Mouse (Mus musculus) layer of hippocampus, adult 9-11 months (tissue): Measurements from ENCODE around the gene Fam53b.

Source experiments
- DNase-seq: peaks from one replicate; pipeline ENCODE4 v3.0.0; 2022

The Fam53b gene

DNA sequence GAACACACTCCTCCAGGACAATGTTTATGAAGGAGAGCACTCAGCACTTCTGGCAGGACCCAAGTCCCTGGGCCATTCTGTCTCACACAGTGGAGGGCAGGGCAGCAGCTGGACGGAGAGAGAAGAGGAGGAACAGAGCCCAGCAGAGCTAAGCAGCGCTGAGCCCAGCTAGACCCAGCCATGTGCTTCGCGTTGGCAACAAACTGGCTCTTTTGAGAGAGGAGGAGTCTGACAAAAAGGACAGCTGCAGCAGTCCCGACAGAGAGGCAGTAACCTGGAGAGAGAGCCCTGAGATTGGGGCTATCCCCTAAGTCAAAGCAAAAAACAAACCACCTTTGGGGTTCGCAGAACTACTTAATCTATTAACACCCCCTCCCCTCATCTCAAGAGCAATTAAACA is 3.3 kb downstream of the Fam53b start:
- peak; percentile 84 for DNase-seq

- no peak for DNase-seq
Measured at GRCm38 (mm10) chr7:132809721-132810120, 4.0 kb downstream of the Fam53b start.

GRCm38 (mm10) chr7:132808841-132809682 is 4.6 kb downstream of the Fam53b start:
- no peak for DNase-seq

DNA sequence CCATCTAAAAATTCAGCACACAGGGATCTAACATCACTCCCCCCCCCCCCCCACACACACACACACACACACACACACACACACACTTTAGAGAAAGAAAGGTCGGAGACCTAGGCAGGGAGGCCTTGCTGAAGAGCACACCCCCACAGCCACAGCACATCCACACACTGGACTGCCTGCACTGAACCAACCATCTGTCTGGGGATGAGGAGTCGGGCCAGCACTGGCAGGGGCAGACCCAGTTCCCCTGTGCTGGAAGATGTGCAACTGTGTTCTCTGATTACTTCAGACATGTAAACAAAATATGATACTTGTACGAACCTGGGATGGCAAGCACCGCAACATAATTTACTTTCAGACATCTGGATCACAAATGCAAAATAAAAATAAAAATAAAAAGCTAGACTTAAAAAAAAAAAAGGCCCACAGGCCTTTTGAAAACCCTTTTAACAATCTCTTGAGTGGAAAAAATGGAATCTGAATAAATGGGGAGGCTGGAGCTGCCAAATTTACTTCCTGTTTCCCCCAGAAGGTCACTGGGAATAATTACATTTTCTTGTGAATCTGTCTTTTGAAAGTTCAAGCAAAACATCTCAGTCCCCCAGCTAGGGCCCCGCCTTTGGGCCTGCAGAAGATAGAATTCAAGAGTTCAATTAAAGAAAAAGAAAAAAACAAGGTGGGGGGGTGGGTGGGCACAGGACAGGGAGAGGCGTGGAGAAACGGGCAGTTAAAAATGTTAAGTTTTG is 5.5 kb downstream of the Fam53b start:
- no peak for DNase-seq

DNA sequence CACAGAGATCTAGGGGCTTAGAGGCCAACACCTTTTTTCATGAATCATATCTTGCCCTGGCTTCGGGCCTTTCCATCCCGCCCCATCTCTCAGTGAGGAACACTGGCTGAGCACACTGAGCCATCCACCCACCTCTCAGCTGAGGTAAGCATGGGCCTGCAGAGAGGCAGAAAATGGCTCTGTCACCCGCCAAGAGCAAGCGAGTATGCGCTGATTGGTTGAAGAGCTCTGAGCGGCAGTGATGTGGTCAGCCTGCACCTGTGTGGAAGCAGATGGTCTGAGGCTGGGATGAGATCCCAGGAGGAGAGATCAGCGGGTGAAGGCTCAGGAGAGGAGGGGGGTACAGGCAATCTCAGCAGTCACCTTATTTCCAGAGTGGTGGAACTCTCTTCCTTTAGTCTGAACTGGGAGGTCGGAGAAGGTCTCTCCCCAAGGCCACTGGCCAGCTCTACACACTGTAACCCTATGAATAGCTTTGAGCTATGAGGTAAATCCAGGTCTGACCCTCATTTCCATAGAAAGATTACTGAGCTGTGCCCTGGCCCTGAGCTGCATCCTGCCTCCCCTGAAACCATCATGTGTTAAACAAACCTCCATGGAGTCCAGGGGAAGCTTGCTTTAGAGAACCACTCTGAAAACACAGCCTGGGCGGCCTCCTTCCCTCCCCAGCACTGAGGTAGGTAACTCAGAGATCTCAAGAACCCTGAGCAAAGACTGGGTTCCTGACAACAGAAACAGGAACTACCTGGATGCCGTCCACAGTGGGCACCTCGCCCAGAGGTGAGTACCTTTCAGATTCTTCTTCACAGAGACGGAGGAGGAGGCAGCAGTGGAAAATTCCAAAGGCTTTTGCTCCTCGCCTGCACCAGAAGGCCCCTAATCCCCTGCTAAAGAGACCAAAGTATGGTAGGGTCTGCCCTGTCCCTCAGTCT is 6.5 kb downstream of the Fam53b start:
- DNase-seq = no peak

DNA sequence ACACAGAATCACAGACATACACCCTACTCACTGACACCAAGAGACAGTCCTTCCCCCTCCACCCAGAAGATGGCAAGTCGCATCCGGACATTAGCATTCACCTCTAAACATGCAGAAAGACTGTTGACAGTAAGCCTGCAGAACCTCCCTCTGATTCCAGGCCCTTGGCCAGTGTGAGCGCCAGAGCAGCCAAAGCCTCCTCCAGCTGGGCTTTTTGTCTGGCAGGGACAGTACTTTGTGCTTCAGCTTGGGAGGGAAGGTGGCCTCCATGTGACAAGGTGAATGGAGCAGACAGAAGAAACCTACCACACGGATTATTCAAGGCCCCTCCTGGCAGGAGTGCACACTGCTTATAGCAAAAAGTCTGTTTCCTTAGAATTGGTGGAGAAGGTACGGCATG is 7.4 kb downstream of the Fam53b start:
- DNase-seq = no peak

GRCm38 (mm10) chr7:132804951-132805350 is 8.7 kb downstream of the Fam53b start:
- DNase-seq = no peak

DNA sequence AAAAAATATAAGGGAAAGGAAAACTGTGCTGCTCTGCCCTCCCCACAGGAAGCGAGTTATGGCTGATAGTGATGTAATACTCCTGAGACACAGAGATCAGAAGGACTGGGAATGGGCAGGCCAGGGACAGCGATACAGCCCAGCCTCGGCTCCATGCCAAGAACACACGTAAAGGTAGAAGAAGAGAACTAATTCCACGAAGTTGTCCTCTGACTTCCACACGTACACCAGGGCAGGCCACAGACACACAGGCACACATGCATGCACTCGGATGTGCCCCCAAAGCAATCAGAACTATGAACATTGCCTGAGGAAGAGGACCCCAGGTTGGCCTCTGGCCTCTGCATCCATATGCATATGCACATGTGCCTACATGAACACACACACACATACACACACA is 9.2 kb downstream of the Fam53b start:
- DNase-seq = no peak

- no peak for DNase-seq
Measured at GRCm38 (mm10) chr7:132803962-132804361, 9.7 kb downstream of the Fam53b start.

DNA sequence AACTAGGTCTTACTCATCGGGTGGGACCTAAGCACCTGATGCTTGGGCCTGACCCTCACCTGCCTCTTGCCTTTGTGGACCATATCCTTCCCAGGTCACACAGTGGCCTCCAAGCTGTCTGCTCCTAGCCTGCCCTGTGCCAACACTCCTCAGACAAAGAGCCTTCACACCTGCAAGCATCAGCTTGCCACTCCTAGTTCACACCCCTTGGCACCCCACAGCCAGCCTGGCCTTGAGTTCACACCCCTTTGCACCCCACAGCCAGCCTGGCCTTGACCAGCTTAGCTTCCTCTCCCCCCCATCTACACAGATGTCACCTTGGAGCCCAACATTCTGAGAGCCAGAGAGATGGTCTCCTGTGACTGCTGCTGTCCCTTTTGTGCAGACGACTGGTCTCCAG is 10.3 kb downstream of the Fam53b start:
- no peak for DNase-seq

- no peak for DNase-seq
Measured at GRCm38 (mm10) chr7:132802691-132803090, 11.0 kb downstream of the Fam53b start.

GRCm38 (mm10) chr7:132802066-132802465 is 11.6 kb downstream of the Fam53b start:
- no peak for DNase-seq

DNA sequence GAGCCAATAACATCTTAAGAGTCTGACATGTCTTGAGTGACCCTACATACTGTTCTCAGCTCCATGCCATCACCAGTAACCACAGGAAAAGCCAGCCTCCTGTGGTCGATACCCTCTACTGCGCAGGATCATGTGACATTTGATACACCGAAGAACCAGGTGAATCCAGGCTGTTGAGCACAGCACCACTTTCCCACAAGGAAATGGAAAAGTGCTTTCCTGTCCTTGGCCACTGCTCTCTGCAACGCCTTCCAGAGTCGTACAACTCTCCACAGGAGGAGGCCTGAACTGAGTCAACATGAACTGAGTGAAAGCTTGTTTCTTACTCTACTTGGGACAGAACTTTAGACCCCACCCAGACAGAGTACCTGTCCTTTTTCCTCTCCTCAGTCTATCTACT is 12.2 kb downstream of the Fam53b start:
- no peak for DNase-seq

DNA sequence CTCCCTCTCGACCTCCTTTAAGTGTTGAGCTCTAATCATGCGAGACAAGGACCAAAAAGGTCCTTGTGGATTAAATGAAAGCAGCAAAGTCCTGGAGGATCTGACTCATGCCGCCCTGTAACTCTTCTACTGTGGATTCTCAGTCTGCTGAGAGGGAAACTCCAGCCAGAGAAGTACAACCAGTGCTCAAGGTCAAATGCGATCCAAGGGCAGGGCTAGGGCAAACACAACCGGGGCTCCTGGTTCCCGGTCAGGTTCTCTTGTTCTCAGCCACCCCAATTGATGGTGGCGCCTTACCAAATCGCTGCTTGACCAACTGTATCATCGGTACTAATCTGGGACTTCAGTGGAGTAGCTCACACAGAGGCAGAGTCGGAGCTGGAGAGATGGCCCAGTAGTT is 12.8 kb downstream of the Fam53b start:
- no peak for DNase-seq

DNA sequence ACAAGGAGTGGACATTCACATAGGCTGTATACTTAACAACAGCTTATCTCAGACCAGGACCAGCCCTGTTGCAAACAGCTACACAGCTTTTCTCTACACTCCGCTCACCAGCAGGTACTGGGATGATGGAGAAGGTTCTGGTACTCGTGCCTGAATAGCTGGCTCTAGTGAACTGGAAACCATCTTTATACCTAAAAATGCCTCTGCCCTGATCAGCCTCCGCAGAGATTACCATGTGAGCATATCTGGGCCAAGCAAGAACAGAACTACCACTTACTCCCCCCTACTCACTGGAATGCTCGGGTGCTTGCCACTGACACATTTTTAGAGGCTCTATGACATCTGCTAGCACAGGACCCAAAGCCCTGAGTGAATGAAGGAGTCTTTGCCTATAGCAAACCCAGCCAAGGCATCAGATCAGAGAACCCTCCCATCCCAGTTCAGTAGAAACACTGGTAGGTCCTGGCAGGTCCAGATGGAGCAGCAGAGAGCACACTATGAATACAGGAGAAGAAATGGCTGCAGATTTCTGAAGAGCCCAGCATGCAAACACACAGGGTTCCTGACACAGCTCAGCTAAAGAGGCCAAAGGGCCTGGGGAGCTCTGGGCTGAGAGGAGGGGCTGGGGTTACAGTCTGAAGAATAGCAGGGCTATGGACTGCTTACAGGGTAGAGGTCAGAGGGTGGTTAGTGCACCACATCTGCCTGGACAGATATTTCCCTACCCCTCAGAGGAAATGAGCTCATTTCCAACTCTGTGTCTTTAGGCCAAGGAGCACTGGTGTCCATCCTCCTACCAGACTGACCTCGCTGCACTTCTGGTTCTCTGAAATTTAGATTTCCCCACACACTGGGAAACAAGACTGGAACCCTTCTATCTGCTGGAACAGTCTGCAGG is 14.3 kb downstream of the Fam53b start:
- no peak for DNase-seq

DNA sequence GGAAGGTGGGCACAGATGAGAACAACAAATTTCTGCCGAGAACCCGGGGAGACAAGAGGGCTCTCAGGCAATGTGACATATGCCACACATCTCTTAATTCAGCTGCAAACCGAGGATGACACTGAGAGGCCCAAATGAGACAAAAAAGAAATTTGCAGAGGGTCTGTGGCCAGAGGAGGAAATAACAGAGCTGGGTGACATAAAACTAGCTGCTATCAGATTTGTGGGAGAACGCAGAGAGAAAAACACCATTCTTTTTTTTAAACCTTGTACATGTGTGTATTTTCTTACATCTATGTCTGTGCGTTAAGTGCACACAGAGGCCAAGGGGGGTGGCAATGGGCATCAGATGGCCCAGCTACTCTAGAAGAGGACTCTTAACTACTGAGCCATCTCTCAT is 18.5 kb downstream of the Fam53b start:
- DNase-seq = no peak

- peak; percentile 91 for DNase-seq
Measured at GRCm38 (mm10) chr7:132793467-132793866, 20.2 kb downstream of the Fam53b start.

DNA sequence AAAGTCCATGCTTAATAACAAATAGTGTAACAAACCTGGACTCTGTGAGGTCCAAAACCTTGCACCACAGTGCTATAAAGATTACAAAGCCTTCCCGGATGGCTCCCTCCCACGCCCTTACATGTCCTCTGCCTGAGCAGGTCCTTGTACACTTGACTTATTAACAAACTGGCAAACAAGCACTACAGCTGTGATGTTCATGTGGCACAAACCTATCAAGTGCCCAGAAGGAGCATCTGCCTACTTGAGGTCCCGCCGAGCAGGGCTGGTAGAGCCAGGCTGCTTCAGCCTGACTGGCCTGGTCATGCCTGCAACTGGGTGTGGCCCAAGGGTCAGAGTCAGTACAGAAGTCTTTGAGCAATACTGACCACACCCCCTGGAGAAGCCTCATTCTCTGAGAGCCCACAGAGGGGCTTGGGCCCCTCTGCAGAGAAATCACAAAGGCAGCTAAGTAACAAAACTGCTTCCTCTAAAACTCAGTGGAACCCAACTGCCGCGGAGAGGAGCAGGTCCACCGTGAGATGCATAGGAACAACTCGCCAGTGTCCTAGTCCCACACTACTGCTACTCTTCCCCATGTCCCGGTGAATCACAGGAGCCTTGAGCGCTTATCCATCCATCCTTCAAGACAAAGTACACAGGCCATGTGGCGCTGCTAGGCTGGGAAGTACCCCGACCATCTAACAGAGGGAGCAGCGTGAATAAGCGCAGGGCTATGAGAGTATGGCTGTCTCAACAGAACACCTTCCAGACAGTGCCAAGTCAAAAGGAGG is 23.1 kb downstream of the Fam53b start:
- DNase-seq = no peak

DNA sequence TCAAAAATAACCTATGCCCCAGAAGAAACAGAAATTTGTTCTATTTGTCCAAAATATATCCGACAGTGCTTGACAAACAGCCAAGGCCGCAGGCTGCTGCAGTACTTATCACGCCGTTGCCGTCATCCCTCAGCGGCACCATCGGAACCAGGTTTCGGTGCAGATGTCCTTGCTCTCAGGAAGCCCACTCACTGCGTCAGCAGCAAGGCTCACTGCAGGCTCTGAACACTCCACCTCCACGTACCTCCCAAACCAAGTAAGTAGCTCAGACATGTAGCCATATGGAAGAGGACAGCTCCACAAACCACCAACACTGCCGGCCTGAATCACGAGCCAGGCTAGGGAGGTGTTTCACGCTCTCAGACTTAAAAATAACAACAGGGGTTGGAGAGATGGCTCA is 24.9 kb downstream of the Fam53b start:
- peak; percentile 92 for DNase-seq

GRCm38 (mm10) chr7:132787496-132788190 is 26.0 kb downstream of the Fam53b start:
- no peak for DNase-seq

DNA sequence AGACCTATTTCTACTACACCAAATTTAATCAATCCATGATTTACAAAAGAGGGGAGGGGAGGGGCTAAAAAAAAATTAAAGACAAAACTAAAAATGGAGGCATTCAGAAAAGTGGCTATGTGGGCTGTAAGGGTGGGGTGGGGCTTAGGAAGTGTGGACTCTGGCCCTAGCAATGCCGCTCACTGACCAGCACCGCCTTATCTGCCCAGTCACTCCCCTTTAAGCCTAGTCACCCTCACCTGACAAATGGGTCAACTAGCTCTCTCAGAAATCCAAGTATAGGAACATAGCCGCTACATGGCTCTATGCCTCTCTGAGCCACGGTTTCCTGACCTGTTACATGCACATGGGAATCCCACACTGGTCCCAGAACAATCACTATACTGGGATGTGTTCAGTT is 26.7 kb downstream of the Fam53b start:
- DNase-seq = no peak
